Mouse (Mus musculus) spleen, postnatal 14 days (tissue): ENCODE measurements around the gene Krtap24-1.

Experiments used
- DNase-seq, 2 experiments: peaks; one replicate each; pipeline ENCODE4 v3.0.0; 2021 to 2022; ENCODE audit warnings: low spot score in 2 of 2

Krtap24-1 gene

GRCm38 (mm10) chr16:88611922-88612321 is at the start of gene Krtap24-1:
Krtap24-1 (minus strand) TSS chr16:88612279.
- no peak for DNase-seq

GRCm38 (mm10) chr16:88657426-88657825 is 45.3 kb upstream of the Krtap24-1 start:
- DNase-seq = no peak

- DNase-seq = no peak
Measured at GRCm38 (mm10) chr16:88651952-88652351, 39.9 kb upstream of the Krtap24-1 start.

- no peak for DNase-seq
Measured at GRCm38 (mm10) chr16:88651082-88651481, 39.0 kb upstream of the Krtap24-1 start.

GRCm38 (mm10) chr16:88647358-88647846 is 35.3 kb upstream of the Krtap24-1 start, which contains the start of gene Krtap26-1:
Krtap26-1 (minus strand) TSS chr16:88647796.
- no peak for DNase-seq

GRCm38 (mm10) chr16:88646366-88647111 is 34.5 kb upstream of the Krtap24-1 start:
- DNase-seq = no peak

- DNase-seq = no peak
Measured at GRCm38 (mm10) chr16:88640053-88640452, 28.0 kb upstream of the Krtap24-1 start.

GRCm38 (mm10) chr16:88635142-88635541 is 23.1 kb upstream of the Krtap24-1 start:
- no peak for DNase-seq

- no peak for DNase-seq
Measured at GRCm38 (mm10) chr16:88631474-88631873, 19.4 kb upstream of the Krtap24-1 start.

GRCm38 (mm10) chr16:88627566-88627965 is 15.5 kb upstream of the Krtap24-1 start, which contains the start of gene 2310079G19Rik:
2310079G19Rik (minus strand) TSS chr16:88627666.
- no peak for DNase-seq

- DNase-seq = no peak
Measured at GRCm38 (mm10) chr16:88612712-88613111, 633 bp upstream of the Krtap24-1 start.

- no peak for DNase-seq
Measured at GRCm38 (mm10) chr16:88604570-88604969, 7.5 kb downstream of the Krtap24-1 start.

- DNase-seq = no peak
Measured at GRCm38 (mm10) chr16:88602464-88602863, 9.6 kb downstream of the Krtap24-1 start.

GRCm38 (mm10) chr16:88600303-88600702 is 11.8 kb downstream of the Krtap24-1 start:
- DNase-seq = no peak

- no peak for DNase-seq
Measured at GRCm38 (mm10) chr16:88599504-88600237, 12.4 kb downstream of the Krtap24-1 start.

- no peak for DNase-seq
Measured at GRCm38 (mm10) chr16:88592758-88593157, 19.3 kb downstream of the Krtap24-1 start.

- DNase-seq = no peak
Measured at GRCm38 (mm10) chr16:88583338-88583737, 28.7 kb downstream of the Krtap24-1 start.

- no peak for DNase-seq
Measured at GRCm38 (mm10) chr16:88575885-88576679, 36.0 kb downstream of the Krtap24-1 start.

GRCm38 (mm10) chr16:88572904-88573404 is 39.1 kb downstream of the Krtap24-1 start:
- no peak for DNase-seq

- no peak for DNase-seq
Measured at GRCm38 (mm10) chr16:88570136-88570535, 41.9 kb downstream of the Krtap24-1 start.

- DNase-seq = no peak
Measured at GRCm38 (mm10) chr16:88569732-88570131, 42.3 kb downstream of the Krtap24-1 start.

GRCm38 (mm10) chr16:88569096-88569495 is 43.0 kb downstream of the Krtap24-1 start:
- DNase-seq = no peak
